Mouse (Mus musculus): ENCODE measurements around the gene Tmem123. TPM values are rescaled to one million over a fixed set of nuclear protein-coding genes. Genes with fewer than 3 reads are reported as not detected.

Tmem123 gene
- polyA plus RNA-seq, 1 experiment, result 35.6 TPM

DNA sequence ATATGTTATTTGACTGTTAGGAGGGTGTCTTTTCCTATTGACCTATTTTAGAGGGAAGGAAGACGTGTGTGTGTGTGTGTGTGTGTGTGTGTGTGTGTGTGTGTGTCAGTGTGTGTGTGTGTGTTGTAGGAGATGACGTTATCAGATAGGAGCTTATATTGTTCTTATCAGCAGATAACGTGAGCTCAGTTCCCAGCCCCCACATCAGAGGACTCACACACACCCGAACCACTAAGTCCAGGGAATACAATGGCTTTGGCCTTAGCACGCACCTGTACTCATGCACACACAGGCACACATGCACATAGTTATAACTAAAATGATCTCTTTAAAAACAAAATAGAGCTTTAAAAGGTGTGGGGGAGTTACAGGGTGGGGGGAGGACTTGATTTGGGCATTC, 5.7 kb downstream of the Tmem123 start:
- peaks cover 24% of the 10 kb centered on the region for H3K79me3 ChIP-seq (ENCODE audit: low read depth)
- H3K4me3 ChIP-seq (ENCODE audit: insufficient read depth, poor library complexity, severe bottlenecking), result no peak overlapping the region
- no peaks in the 10 kb centered on the region for H3K27me3 ChIP-seq (ENCODE audit: control insufficient read depth, insufficient read depth, insufficient read length)
- H3ac ChIP-seq (ENCODE audit: control insufficient read depth, insufficient read length, low read depth), result no peak overlapping the region
- H3K36me3 ChIP-seq (ENCODE audit: control insufficient read depth, insufficient read depth), result peaks cover 35% of the 10 kb centered on the region
- H3K79me2 ChIP-seq (ENCODE audit: control insufficient read depth, insufficient read depth), result peaks cover 39% of the 10 kb centered on the region
- TF ChIP-seq MYOD1 (IDR thresholded peaks at IDR 0.05; ENCODE audit: control insufficient read depth, insufficient read length, low read depth) (no peak), MYOG (IDR thresholded peaks at IDR 0.05; ENCODE audit: control insufficient read depth, extremely low read depth, insufficient read length) (no peak), CEBPB (IDR thresholded peaks at IDR 0.05; ENCODE audit: low read depth) (no peak), USF1 (IDR thresholded peaks at IDR 0.05; ENCODE audit: low read depth) (no peak), FOSL1 (IDR thresholded peaks at IDR 0.05; ENCODE audit: insufficient read depth, low read length, poor library complexity, severe bottlenecking) (no peak), MAX (IDR thresholded peaks at IDR 0.05) (no peak), CTCF (IDR thresholded peaks at IDR 0.05; ENCODE audit: control insufficient read depth, insufficient read depth, insufficient read length) (no peak)

DNA sequence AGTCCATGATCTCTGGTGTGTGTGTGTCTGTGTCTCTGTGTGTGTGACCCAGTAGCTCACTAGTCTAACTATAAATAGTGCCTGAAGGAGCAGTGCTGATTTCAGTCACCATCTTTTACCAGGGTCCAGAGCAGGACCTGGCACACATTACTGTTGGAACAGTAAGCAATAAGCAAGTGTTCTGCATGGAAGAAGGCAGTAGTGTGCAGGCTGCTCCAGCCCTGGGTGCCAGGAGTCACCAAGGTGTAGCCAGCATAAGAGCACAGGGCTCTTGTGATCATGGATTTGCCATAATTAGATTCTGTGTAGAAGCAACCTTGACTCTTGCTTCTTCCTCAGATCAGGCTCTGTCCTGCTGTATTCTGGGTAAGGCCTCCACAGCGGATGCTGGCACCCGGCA, 8.5 kb downstream of the Tmem123 start:
- no peak overlapping the region for H3ac ChIP-seq (ENCODE audit: control insufficient read depth, insufficient read length, low read depth)
- H3K36me3 ChIP-seq (ENCODE audit: control insufficient read depth, insufficient read depth), result peaks cover 46% of the 10 kb centered on the region

DNA sequence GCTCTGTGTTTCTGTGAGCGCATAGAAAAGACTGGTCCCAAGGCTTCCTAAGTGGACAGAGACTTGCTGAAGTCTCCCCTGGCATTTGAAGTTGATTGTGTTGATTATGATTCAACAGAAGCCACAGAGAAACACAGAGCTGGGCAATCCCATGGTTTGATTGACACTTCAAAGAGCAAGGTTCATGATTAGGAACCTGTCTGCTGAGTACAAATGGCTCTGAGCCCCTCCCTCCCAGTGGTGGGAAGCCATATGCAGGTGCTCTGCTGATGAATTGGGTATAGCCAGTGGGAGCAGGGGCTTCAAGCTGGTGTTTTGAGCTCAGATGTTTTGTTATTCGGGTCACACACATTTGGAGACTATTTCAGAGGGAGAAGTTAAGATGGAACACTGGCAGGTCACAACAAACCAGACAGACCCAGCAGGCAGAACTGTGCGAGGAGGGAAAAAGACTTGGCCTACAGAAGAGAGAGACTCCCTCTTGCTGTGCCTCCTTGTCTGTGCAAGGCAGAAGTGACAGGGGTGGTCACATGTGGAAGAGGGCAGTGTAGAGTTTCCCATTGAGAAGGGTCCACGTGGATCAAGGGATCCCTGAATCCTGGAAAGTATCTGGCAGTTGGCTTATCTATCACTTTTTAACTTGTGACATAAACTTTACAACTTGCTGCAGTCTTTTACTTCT, 9.1 kb downstream of the Tmem123 start:
- Histone ChIP-seq H3ac (ENCODE audit: control insufficient read depth, insufficient read length, low read depth) (no peak overlapping the region), H3K79me3 (ENCODE audit: low read depth) (peaks cover under 1% of the 10 kb centered on the region), H3K27me3 (ENCODE audit: control insufficient read depth, insufficient read depth, insufficient read length) (no peaks in the 10 kb centered on the region), H3K79me2 (ENCODE audit: control insufficient read depth, insufficient read depth) (peaks cover 6% of the 10 kb centered on the region), H3K4me3 (ENCODE audit: insufficient read depth, poor library complexity, severe bottlenecking) (no peak overlapping the region), H3K36me3 (ENCODE audit: control insufficient read depth, insufficient read depth) (peaks cover 49% of the 10 kb centered on the region)
- TF ChIP-seq CEBPB (IDR thresholded peaks at IDR 0.05; ENCODE audit: low read depth) (no peak), MAX (IDR thresholded peaks at IDR 0.05) (no peak), CTCF (IDR thresholded peaks at IDR 0.05; ENCODE audit: control insufficient read depth, insufficient read depth, insufficient read length) (no peak), USF1 (IDR thresholded peaks at IDR 0.05; ENCODE audit: low read depth) (no peak), FOSL1 (IDR thresholded peaks at IDR 0.05; ENCODE audit: insufficient read depth, low read length, poor library complexity, severe bottlenecking) (no peak), MYOG (IDR thresholded peaks at IDR 0.05; ENCODE audit: control insufficient read depth, extremely low read depth, insufficient read length) (no peak), MYOD1 (IDR thresholded peaks at IDR 0.05; ENCODE audit: control insufficient read depth, insufficient read length, low read depth) (no peak)

More for the DNA sequence above, 8.5 kb downstream of the Tmem123 start:
- TF ChIP-seq MYOD1 (IDR thresholded peaks at IDR 0.05; ENCODE audit: control insufficient read depth, insufficient read length, low read depth), result no peak
- TF ChIP-seq FOSL1 (IDR thresholded peaks at IDR 0.05; ENCODE audit: insufficient read depth, low read length, poor library complexity, severe bottlenecking), result no peak
- no peak for TF ChIP-seq CEBPB (IDR thresholded peaks at IDR 0.05; ENCODE audit: low read depth)
- TF ChIP-seq CTCF (IDR thresholded peaks at IDR 0.05; ENCODE audit: control insufficient read depth, insufficient read depth, insufficient read length), result no peak
- no peak for TF ChIP-seq MAX (IDR thresholded peaks at IDR 0.05)
- TF ChIP-seq MYOG (IDR thresholded peaks at IDR 0.05; ENCODE audit: control insufficient read depth, extremely low read depth, insufficient read length), result no peak
- no peak for TF ChIP-seq USF1 (IDR thresholded peaks at IDR 0.05; ENCODE audit: low read depth)
- peaks cover 12% of the 10 kb centered on the region for H3K79me2 ChIP-seq (ENCODE audit: control insufficient read depth, insufficient read depth)
- peaks cover 4% of the 10 kb centered on the region for H3K79me3 ChIP-seq (ENCODE audit: low read depth)
- H3K27me3 ChIP-seq (ENCODE audit: control insufficient read depth, insufficient read depth, insufficient read length), result no peaks in the 10 kb centered on the region
- H3K4me3 ChIP-seq (ENCODE audit: insufficient read depth, poor library complexity, severe bottlenecking), result no peak overlapping the region

DNA sequence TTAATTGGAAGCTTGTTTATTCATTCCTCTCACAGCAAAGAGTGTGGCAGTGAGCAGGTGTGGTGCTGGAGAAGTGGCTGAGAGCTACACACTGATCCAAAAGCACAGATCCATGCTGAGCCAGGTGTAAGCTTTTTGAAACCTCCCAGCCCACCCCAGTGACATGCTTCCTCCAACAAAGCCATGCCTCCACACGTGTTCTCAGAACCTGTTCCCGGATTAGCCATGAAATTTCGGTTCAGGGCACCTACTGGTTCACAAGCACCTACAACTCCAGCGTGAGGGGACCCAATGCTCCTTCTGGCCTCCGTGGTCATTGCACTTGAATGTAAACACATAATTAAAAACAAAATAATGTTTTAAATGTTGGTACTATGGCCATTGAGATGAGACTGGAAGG, 9.8 kb downstream of the Tmem123 start:
- Histone ChIP-seq H3K79me3 (ENCODE audit: low read depth) (no peaks in the 10 kb centered on the region), H3K36me3 (ENCODE audit: control insufficient read depth, insufficient read depth) (peaks cover 42% of the 10 kb centered on the region), H3K4me3 (ENCODE audit: insufficient read depth, poor library complexity, severe bottlenecking) (no peak overlapping the region), H3ac (ENCODE audit: control insufficient read depth, insufficient read length, low read depth) (no peak overlapping the region), H3K79me2 (ENCODE audit: control insufficient read depth, insufficient read depth) (no peaks in the 10 kb centered on the region), H3K27me3 (ENCODE audit: control insufficient read depth, insufficient read depth, insufficient read length) (no peaks in the 10 kb centered on the region)
- TF ChIP-seq CTCF (IDR thresholded peaks at IDR 0.05; ENCODE audit: control insufficient read depth, insufficient read depth, insufficient read length), result no peak
- no peak for TF ChIP-seq FOSL1 (IDR thresholded peaks at IDR 0.05; ENCODE audit: insufficient read depth, low read length, poor library complexity, severe bottlenecking)
- TF ChIP-seq MAX (IDR thresholded peaks at IDR 0.05), result no peak
- TF ChIP-seq MYOG (IDR thresholded peaks at IDR 0.05; ENCODE audit: control insufficient read depth, extremely low read depth, insufficient read length), result no peak
- TF ChIP-seq USF1 (IDR thresholded peaks at IDR 0.05; ENCODE audit: low read depth), result no peak
- no peak for TF ChIP-seq MYOD1 (IDR thresholded peaks at IDR 0.05; ENCODE audit: control insufficient read depth, insufficient read length, low read depth)

DNA sequence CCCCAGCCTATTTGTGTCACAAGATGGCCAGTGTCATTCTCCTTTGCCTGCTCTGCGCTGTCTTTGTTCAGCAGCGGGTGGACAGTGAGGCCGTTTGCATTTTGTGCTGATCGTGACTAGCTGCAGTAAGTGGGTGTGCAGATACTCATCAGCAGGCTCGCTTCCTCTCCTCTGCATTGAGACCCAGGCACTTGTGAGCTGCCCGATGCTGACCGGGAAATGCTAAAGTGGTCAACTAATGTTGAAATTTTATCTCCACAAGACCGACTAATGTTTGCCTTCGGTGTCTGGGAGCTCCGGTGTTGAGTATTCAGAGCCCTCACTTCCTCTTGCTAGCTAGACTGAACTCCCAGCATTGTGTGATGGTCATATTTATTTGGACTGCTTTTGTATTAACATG, 10.7 kb downstream of the Tmem123 start:
- Histone ChIP-seq H3K79me2 (ENCODE audit: control insufficient read depth, insufficient read depth) (no peaks in the 10 kb centered on the region), H3K4me3 (ENCODE audit: insufficient read depth, poor library complexity, severe bottlenecking) (no peak overlapping the region), H3ac (ENCODE audit: control insufficient read depth, insufficient read length, low read depth) (no peak overlapping the region), H3K36me3 (ENCODE audit: control insufficient read depth, insufficient read depth) (peaks cover 34% of the 10 kb centered on the region), H3K79me3 (ENCODE audit: low read depth) (peaks cover 1% of the 10 kb centered on the region), H3K27me3 (ENCODE audit: control insufficient read depth, insufficient read depth, insufficient read length) (no peaks in the 10 kb centered on the region)
- TF ChIP-seq CTCF (IDR thresholded peaks at IDR 0.05; ENCODE audit: control insufficient read depth, insufficient read depth, insufficient read length) (no peak), MAX (IDR thresholded peaks at IDR 0.05) (no peak), USF1 (IDR thresholded peaks at IDR 0.05; ENCODE audit: low read depth) (no peak), MYOG (IDR thresholded peaks at IDR 0.05; ENCODE audit: control insufficient read depth, extremely low read depth, insufficient read length) (no peak)

DNA sequence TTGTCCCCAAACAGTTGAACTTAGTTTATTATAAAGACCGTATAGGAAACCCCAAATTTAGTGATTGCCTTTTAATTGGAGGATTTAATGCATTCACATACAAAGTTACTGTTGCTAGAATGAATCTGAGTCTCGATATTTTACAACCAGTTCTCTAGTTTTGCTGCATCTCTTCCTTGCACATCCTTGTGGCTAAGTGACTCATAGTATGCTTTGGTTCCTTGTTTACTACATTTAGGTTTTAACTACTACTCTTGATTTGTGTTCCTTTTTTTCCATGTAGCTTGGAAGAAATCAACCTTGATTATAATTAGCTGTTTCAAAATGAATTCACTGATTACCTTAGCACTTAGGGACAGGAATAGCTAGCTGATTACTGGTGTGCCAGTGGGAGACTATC, 11.2 kb downstream of the Tmem123 start:
- Histone ChIP-seq H3K4me3 (ENCODE audit: insufficient read depth, poor library complexity, severe bottlenecking) (no peak overlapping the region), H3ac (ENCODE audit: control insufficient read depth, insufficient read length, low read depth) (no peak overlapping the region), H3K36me3 (ENCODE audit: control insufficient read depth, insufficient read depth) (peaks cover 29% of the 10 kb centered on the region), H3K79me3 (ENCODE audit: low read depth) (peaks cover 1% of the 10 kb centered on the region), H3K27me3 (ENCODE audit: control insufficient read depth, insufficient read depth, insufficient read length) (no peaks in the 10 kb centered on the region), H3K79me2 (ENCODE audit: control insufficient read depth, insufficient read depth) (no peaks in the 10 kb centered on the region)
- TF ChIP-seq MYOG (IDR thresholded peaks at IDR 0.05; ENCODE audit: control insufficient read depth, extremely low read depth, insufficient read length), result no peak
- TF ChIP-seq CEBPB (IDR thresholded peaks at IDR 0.05; ENCODE audit: low read depth), result no peak
- TF ChIP-seq MAX (IDR thresholded peaks at IDR 0.05), result no peak
- TF ChIP-seq USF1 (IDR thresholded peaks at IDR 0.05; ENCODE audit: low read depth), result no peak
- no peak for TF ChIP-seq CTCF (IDR thresholded peaks at IDR 0.05; ENCODE audit: control insufficient read depth, insufficient read depth, insufficient read length)
- TF ChIP-seq MYOD1 (IDR thresholded peaks at IDR 0.05; ENCODE audit: control insufficient read depth, insufficient read length, low read depth), result no peak
- no peak for TF ChIP-seq FOSL1 (IDR thresholded peaks at IDR 0.05; ENCODE audit: insufficient read depth, low read length, poor library complexity, severe bottlenecking)
